Mouse (Mus musculus) central nervous system, embryonic 18 days (tissue): ENCODE results near the gene Tubb3. TPM values are rescaled to one million over a fixed set of nuclear protein-coding genes. Genes with fewer than 3 reads are reported as not detected.

Experiments used
- polyA plus RNA-seq: library from polyadenylated mRNA; depleted of rRNA; stranded (reverse); fragments of >200 nt; gene quantifications from 2 replicates; pipeline ENCODE4 v1.2.3, GENCODE M21; 2012; rRNA removed

Tubb3 gene
- polyA plus RNA-seq, result 3,129 and 3,402 TPM in 2 replicates

GRCm38 (mm10) chr8:123411246-123411645, at the start of gene Tubb3:
Tubb3 (plus strand) TSS chr8:123411424.

GRCm38 (mm10) chr8:123373403-123374238, 37.6 kb upstream of the Tubb3 start, which contains the start of gene Tcf25:
Tcf25 (plus strand) TSS chr8:123373753.

DNA sequence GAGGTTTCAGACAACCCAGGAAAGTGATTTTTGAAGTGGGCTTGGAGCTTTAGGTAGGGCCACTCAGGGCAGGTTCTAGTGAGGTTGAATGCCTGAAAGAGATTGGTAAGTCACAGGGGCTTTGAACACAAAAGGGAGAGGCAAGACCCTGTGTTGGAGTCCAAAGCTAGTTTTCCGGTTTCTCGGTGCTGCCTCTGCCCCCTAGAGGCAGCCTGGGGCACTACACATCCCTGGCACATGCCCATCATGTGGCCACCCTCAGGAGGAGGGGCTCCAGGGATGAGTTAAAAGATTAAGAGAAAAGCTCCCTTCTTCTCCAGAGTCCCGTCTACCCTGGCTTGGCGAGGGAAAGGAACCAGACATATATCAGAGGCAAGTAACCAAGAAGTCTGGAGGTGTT, 4.4 kb upstream of the Tubb3 start, which contains the start of gene Mc1r:
TSS of gene Mc1r (plus strand) at position 322 of the 400 bp plus-strand sequence.

DNA sequence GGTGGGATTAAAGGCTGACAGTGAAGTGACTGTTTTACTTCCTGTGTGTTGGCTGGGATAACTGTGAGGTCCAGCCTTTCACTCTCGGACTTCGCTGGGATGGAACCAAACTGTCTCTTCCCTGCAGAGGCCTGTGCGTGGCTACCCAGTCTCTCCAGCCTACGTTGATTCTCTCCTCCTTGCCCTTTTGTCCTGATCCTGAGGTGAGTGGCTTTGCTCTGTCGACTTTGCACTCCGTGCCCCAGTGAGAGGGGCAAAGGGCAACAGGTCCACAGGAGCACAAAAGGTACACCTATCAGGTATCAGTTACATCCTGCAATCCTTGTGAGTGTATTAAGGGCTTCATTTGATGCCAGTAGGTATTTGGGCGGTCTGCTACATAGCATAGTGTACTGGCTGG, 12.2 kb downstream of the Tubb3 start, which contains the start of gene Def8:
TSS of gene Def8 (plus strand) at position 87 of the 400 bp plus-strand sequence.

Other genes starting within 250 kb of the Tubb3 start
- gene Dpep1, start 225.2 kb upstream of the Tubb3 start, polyA plus RNA-seq, result 0.08 and 0.66 TPM in 2 replicates
- 157 and 160 TPM in 2 replicates for gene Chmp1a, start 198.7 kb upstream of the Tubb3 start, polyA plus RNA-seq
- gene Spata33, start 198.6 kb upstream of the Tubb3 start, polyA plus RNA-seq, result 8.2 and 8.8 TPM in 2 replicates
- gene Cdk10, start 186.6 kb upstream of the Tubb3 start, polyA plus RNA-seq, result 128 TPM in 2 replicates
- gene Spata2l, start 175.2 kb upstream of the Tubb3 start, polyA plus RNA-seq, result 8.7 and 8.9 TPM in 2 replicates
- gene Zfp276, start 157.2 kb upstream of the Tubb3 start, polyA plus RNA-seq, result 31.7 and 34.6 TPM in 2 replicates
- 119 and 125 TPM in 2 replicates for gene Vps9d1, start 157.1 kb upstream of the Tubb3 start, polyA plus RNA-seq
- 10.7 and 10.9 TPM in 2 replicates for gene Fanca, start 92.8 kb upstream of the Tubb3 start, polyA plus RNA-seq
- gene Spire2, start 78.7 kb upstream of the Tubb3 start, polyA plus RNA-seq, result 40.7 and 41.0 TPM in 2 replicates
- gene Tcf25, start 37.7 kb upstream of the Tubb3 start, polyA plus RNA-seq, result 365 and 387 TPM in 2 replicates
- gene Mc1r, start 4.3 kb upstream of the Tubb3 start, polyA plus RNA-seq, result 0.03 and 0.08 TPM in 2 replicates
- 50.0 and 50.3 TPM in 2 replicates for gene Def8, start 12.1 kb downstream of the Tubb3 start, polyA plus RNA-seq
- gene Afg3l1, start 66.5 kb downstream of the Tubb3 start, polyA plus RNA-seq, result 30.2 and 30.7 TPM in 2 replicates
- gene Dbndd1, start 104.0 kb downstream of the Tubb3 start, polyA plus RNA-seq, result 76.5 and 81.7 TPM in 2 replicates
- 50.2 and 53.7 TPM in 2 replicates for gene Gas8, start 107.4 kb downstream of the Tubb3 start, polyA plus RNA-seq
- 29.2 and 31.8 TPM in 2 replicates for gene Rhou, start 242.5 kb downstream of the Tubb3 start, polyA plus RNA-seq